In the genomic region with DNA sequence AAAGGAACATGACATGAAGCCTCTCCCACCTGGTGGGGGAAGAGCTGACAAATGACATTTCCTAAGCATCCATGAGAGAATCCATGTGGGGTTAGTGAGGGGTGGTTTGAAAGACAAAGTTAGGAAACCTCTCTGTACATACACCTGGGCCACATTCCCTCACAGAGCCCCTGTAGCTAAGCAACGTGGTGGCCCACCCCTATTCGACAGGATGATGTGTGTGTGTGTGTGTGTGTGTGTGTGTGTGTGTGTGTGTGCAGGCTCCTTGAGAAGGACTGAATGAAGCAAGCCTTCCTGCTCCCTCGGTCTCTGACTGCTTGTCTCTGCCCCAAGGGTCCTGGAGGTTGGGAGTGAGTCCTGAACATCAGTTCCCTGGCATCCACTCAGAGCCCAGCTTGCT, we compare ENCODE assay signal across 16 mouse cellular contexts.
DNase-seq lines count a peak whose midpoint lies in the region; ATAC-seq and TF ChIP-seq lines count a peak whose summit lies in the region.
"Had no signal": no experiment of that assay in that cellular context is flagged by ENCODE, and none has a peak within 500 bp of the region (broad histone marks: within the 10 kb centered on the region; RNA-seq: fewer than 3 reads in every experiment).

No protein-coding gene starts in this region.

- no peaks in the 10 kb centered on the region for H3K9me3 ChIP-seq in midbrain, embryonic 11.5 days (ENCODE audit: control insufficient read depth, low read length)
- no peaks in the 10 kb centered on the region for H3K9me3 ChIP-seq in midbrain, postnatal 0 days (ENCODE audit: low read length)
- no peaks in the 10 kb centered on the region for H3K9me3 ChIP-seq in embryonic facial prominence, embryonic 15.5 days (replicated peaks)
- no peaks in the 10 kb centered on the region for H3K9me3 ChIP-seq in stomach, postnatal 0 days (ENCODE audit: control insufficient read depth, low read length)

- no peaks in the 10 kb centered on the region for H3K27me3 ChIP-seq in midbrain, embryonic 11.5 days (ENCODE audit: control insufficient read depth, insufficient read depth, low read length)
- no peaks in the 10 kb centered on the region for H3K27me3 ChIP-seq in midbrain, postnatal 0 days (ENCODE audit: insufficient read depth, low read length)
- H3K27me3 ChIP-seq in embryonic facial prominence, embryonic 15.5 days: no peaks in the 10 kb centered on the region
- H3K27me3 ChIP-seq in stomach, postnatal 0 days (ENCODE audit: control insufficient read depth, insufficient read depth, low read length): no peaks in the 10 kb centered on the region

- H3K4me1 ChIP-seq in midbrain, embryonic 11.5 days (ENCODE audit: control insufficient read depth, insufficient read depth, low read length): peaks cover 3% of the 10 kb centered on the region; the same call in 1 of the 2 replicates
- H3K4me1 ChIP-seq in midbrain, postnatal 0 days (ENCODE audit: insufficient read depth, low read length): peaks cover 10% of the 10 kb centered on the region; the same call in 1 of the 2 replicates
- peaks cover 33% of the 10 kb centered on the region for H3K4me1 ChIP-seq in embryonic facial prominence, embryonic 15.5 days
- no peaks in the 10 kb centered on the region for H3K4me1 ChIP-seq in stomach, postnatal 0 days (replicated peaks; ENCODE audit: control insufficient read depth, insufficient read depth)

- WGBS in midbrain, embryonic 11.5 days: 54% methylated on average over 3 of the region's 3 CpGs
- 42% methylated on average over 3 of the region's 3 CpGs for WGBS in midbrain, postnatal 0 days
- WGBS in embryonic facial prominence, embryonic 15.5 days: 38% methylated on average over 3 of the region's 3 CpGs
- 37% methylated on average over 3 of the region's 3 CpGs for WGBS in stomach, postnatal 0 days

- H3K36me3 ChIP-seq in midbrain, embryonic 11.5 days (ENCODE audit: control insufficient read depth, insufficient read depth, low read length): no peaks in the 10 kb centered on the region
- H3K36me3 ChIP-seq in midbrain, postnatal 0 days (ENCODE audit: insufficient read depth, low read length): no peaks in the 10 kb centered on the region
- H3K36me3 ChIP-seq in embryonic facial prominence, embryonic 15.5 days: no peaks in the 10 kb centered on the region
- H3K36me3 ChIP-seq in stomach, postnatal 0 days (ENCODE audit: control insufficient read depth, insufficient read depth, low read length): no peaks in the 10 kb centered on the region

- ATAC-seq in midbrain, embryonic 11.5 days (ENCODE audit: low FRiP score): no peak
- ATAC-seq in midbrain, postnatal 0 days (ENCODE audit: low FRiP score): no peak
- no peak for ATAC-seq in embryonic facial prominence, embryonic 15.5 days (ENCODE audit: insufficient number of reproducible peaks, low FRiP score, low TSS enrichment, low read depth)
- no peak for ATAC-seq in stomach, postnatal 0 days (ENCODE audit: low FRiP score, low TSS enrichment)
- ATAC-seq: liver, postnatal 0 days had no signal

- H3K4me3 ChIP-seq in midbrain, embryonic 11.5 days (ENCODE audit: low read depth, low read length): no peak overlapping the region
- H3K4me3 ChIP-seq in midbrain, postnatal 0 days (ENCODE audit: low read depth, low read length): no peak overlapping the region
- H3K4me3 ChIP-seq in embryonic facial prominence, embryonic 15.5 days (replicated peaks): no peak overlapping the region
- no peak overlapping the region for H3K4me3 ChIP-seq in stomach, postnatal 0 days (ENCODE audit: low read depth, low read length)
- H3K4me3 ChIP-seq: erythroblast, embryonic 14.5 days had no signal

- DNase-seq in embryo, embryonic 9.5 days (ENCODE audit: extremely low spot score): peak; percentile 14
- DNase-seq in embryo, embryonic 10 days (ENCODE audit: low spot score): no peak
- peak; percentile 78 for DNase-seq in midbrain, embryonic 11.5 days (ENCODE audit: low spot score, missing footprints)
- DNase-seq in midbrain, postnatal 0 days (ENCODE audit: low spot score): no peak
- DNase-seq in thymus, postnatal 25 days: peak; percentile 55
- DNase-seq in frontal cortex, postnatal 14 days (ENCODE audit: low spot score in 2 of 2): no peak
- no peak for DNase-seq in stomach, postnatal 0 days (ENCODE audit: low spot score)
- DNase-seq: adrenal gland, postnatal 25 days; cerebellum, postnatal 36 days; heart, adult 11 months; heart, postnatal 14 days; kidney, adult 8-10 months; left cerebral cortex, postnatal 4 days; liver, postnatal 0 days had no signal

- no peak for TF ChIP-seq EP300 in stomach, postnatal 0 days (optimal IDR thresholded peaks at IDR 0.05)

- no peak overlapping the region for H3K4me2 ChIP-seq in midbrain, embryonic 11.5 days
- H3K4me2 ChIP-seq in midbrain, postnatal 0 days (ENCODE audit: low read depth, low read length, poor library complexity, severe bottlenecking): no peak overlapping the region
- no peak overlapping the region for H3K4me2 ChIP-seq in embryonic facial prominence, embryonic 15.5 days (replicated peaks)
- H3K4me2 ChIP-seq in stomach, postnatal 0 days (replicated peaks; ENCODE audit: low read depth): no peak overlapping the region

- no peak overlapping the region for H3K27ac ChIP-seq in midbrain, embryonic 11.5 days (ENCODE audit: low read depth, low read length)
- no peak overlapping the region for H3K27ac ChIP-seq in midbrain, postnatal 0 days (ENCODE audit: low read depth, low read length)
- H3K27ac ChIP-seq in embryonic facial prominence, embryonic 15.5 days (replicated peaks): peak overlapping the region; percentile 34; the same call in 1 of the 2 replicates
- H3K27ac ChIP-seq in stomach, postnatal 0 days (replicated peaks): no peak overlapping the region

- TF ChIP-seq CTCF in midbrain, postnatal 0 days (IDR thresholded peaks at IDR 0.05): no peak
- no peak for TF ChIP-seq CTCF in stomach, postnatal 0 days (IDR thresholded peaks at IDR 0.05; ENCODE audit: low read depth)

- no peak overlapping the region for H3K9ac ChIP-seq in midbrain, embryonic 11.5 days (ENCODE audit: low read length)
- H3K9ac ChIP-seq in midbrain, postnatal 0 days (replicated peaks; ENCODE audit: low read length, poor library complexity, severe bottlenecking): no peak overlapping the region
- no peak overlapping the region for H3K9ac ChIP-seq in embryonic facial prominence, embryonic 15.5 days
- H3K9ac ChIP-seq in stomach, postnatal 0 days (ENCODE audit: low read length): no peak overlapping the region
- H3K9ac ChIP-seq: liver, postnatal 0 days had no signal

Comparison
In these comparisons a context has a peak if more than half of its experiments do, and no peak if none do; other contexts are left out.
1. DNase-seq: peak in embryo, embryonic 9.5 days (single experiment), midbrain, embryonic 11.5 days (single experiment) and thymus, postnatal 25 days (single experiment); none in embryo, embryonic 10 days (single experiment), midbrain, postnatal 0 days (single experiment), frontal cortex, postnatal 14 days (0 of 2) and stomach, postnatal 0 days (single experiment).